Mouse (Mus musculus): ENCODE data around the gene Hoxd3. TPM values are rescaled to one million over a fixed set of nuclear protein-coding genes. Genes with fewer than 3 reads are reported as not detected.

Gene Hoxd3
- polyA plus RNA-seq, 1 experiment from 2014 or later: 0.21 TPM

GRCm38 (mm10) chr2:74705467-74706089, 6.1 kb upstream of the Hoxd3 start:
- WGBS: under 1% methylated on average over 52 of the region's 85 CpGs
- H3K27ac ChIP-seq: no peak overlapping the region
- peak overlapping the region; percentile 28 for H3K4me3 ChIP-seq
- no peak for ATAC-seq (replicated peaks)
- peak overlapping the region; percentile 46 for H3K4me2 ChIP-seq
- H3K9ac ChIP-seq: no peak overlapping the region
- no peaks in the 10 kb centered on the region for H3K36me3 ChIP-seq (replicated peaks)
- H3K9me3 ChIP-seq: no peaks in the 10 kb centered on the region
- peaks cover 11% of the 10 kb centered on the region for H3K4me1 ChIP-seq
- peaks cover 88% of the 10 kb centered on the region for H3K27me3 ChIP-seq (replicated peaks)

DNA sequence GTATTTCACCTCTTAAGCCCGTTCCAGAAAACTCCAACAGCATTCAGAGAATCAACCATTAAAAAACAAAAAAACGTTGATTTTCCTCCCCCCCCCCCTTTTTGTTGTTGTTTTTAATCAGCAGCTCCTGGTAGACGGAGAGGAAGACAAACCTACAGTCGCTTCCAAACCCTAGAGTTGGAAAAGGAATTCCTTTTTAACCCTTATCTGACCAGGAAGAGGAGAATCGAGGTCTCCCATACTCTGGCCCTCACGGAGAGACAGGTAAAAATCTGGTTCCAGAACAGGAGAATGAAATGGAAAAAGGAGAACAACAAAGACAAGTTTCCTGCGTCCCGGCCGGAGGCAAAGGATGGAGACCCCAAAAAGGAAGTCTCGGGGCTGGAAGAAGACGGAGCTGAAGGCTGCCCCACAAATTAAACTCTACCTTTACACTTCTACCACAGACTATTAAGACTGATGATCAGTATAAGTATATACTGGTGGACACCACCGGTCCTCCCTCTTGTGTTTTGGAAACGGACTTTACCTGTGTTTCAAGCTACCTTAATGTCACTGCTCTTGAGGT, 5.2 kb upstream of the Hoxd3 start:
- peaks cover 11% of the 10 kb centered on the region for H3K4me1 ChIP-seq
- H3K4me2 ChIP-seq: no peak overlapping the region
- no peaks in the 10 kb centered on the region for H3K36me3 ChIP-seq (replicated peaks)
- H3K27ac ChIP-seq: no peak overlapping the region
- H3K27me3 ChIP-seq (replicated peaks): peaks cover 86% of the 10 kb centered on the region
- no peak for ATAC-seq (replicated peaks)
- no peaks in the 10 kb centered on the region for H3K9me3 ChIP-seq
- no peak overlapping the region for H3K9ac ChIP-seq
- WGBS: 3% methylated on average over 13 of the region's 13 CpGs
- no peak overlapping the region for H3K4me3 ChIP-seq

DNA sequence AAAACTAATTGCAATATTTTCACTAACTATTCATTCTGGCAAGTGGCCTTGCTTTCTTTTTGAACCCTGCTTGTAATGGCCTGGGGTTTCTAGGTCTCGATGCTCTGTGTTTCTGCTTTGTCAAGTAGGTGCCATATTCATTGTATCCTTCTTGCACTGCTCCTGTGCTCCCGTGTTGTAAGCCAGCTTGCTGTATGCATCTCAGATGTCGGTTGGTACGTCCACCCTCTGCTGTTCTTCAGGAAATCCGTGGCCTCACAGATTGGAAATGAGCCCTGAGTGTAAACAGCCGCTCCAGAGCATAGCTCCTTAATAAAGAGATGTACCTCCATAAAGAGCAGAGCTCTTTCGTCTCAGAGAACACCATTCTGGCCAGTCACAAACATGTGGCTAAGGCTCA, 4.1 kb upstream of the Hoxd3 start:
- H3K27me3 ChIP-seq (replicated peaks): peaks cover 89% of the 10 kb centered on the region
- no peak overlapping the region for H3K9ac ChIP-seq
- 5% methylated on average over 7 of the region's 7 CpGs for WGBS
- no peak overlapping the region for H3K27ac ChIP-seq
- H3K9me3 ChIP-seq: no peaks in the 10 kb centered on the region
- H3K4me1 ChIP-seq: peaks cover 17% of the 10 kb centered on the region
- H3K4me2 ChIP-seq: no peak overlapping the region
- H3K36me3 ChIP-seq (replicated peaks): no peaks in the 10 kb centered on the region
- no peak overlapping the region for H3K4me3 ChIP-seq
- ATAC-seq (replicated peaks): no peak

DNA sequence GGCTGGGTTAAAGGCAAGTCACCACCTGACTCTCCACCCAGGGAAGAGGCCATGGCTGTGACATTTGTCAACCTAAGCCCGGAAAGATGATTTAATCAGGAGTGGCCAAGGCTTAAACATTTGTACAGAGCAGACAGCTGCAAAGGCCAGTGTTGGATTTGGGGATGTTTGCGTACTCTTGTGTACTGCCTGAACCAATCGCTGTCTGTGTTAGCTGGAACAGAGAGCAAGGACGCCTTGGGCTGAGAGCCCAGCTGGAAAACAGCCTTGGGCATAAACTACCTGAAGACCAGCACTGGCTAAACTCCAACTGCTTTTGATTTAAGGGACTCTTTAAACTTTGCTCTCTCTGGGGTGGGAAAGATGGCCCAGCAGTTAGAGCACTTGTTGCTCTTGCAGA, 3.1 kb upstream of the Hoxd3 start:
- Histone ChIP-seq H3K4me2 (no peak overlapping the region), H3K27me3 (replicated peaks) (peaks cover 92% of the 10 kb centered on the region), H3K27ac (no peak overlapping the region), H3K4me1 (peaks cover 17% of the 10 kb centered on the region), H3K9ac (no peak overlapping the region), H3K4me3 (no peak overlapping the region), H3K36me3 (replicated peaks) (no peaks in the 10 kb centered on the region), H3K9me3 (no peaks in the 10 kb centered on the region)
- ATAC-seq (replicated peaks): no peak
- 5% methylated on average over 4 of the region's 4 CpGs for WGBS

GRCm38 (mm10) chr2:74709465-74710419, 2.0 kb upstream of the Hoxd3 start:
- no peak for ATAC-seq (replicated peaks)
- H3K27me3 ChIP-seq (replicated peaks): peaks cover 92% of the 10 kb centered on the region
- no peak overlapping the region for H3K27ac ChIP-seq
- no peak overlapping the region for H3K4me2 ChIP-seq
- peaks cover 17% of the 10 kb centered on the region for H3K4me1 ChIP-seq
- H3K4me3 ChIP-seq: no peak overlapping the region
- no peaks in the 10 kb centered on the region for H3K36me3 ChIP-seq (replicated peaks)
- WGBS: 6% methylated on average over 5 of the region's 5 CpGs
- H3K9me3 ChIP-seq: no peaks in the 10 kb centered on the region
- no peak overlapping the region for H3K9ac ChIP-seq

- under 1% methylated on average over 16 of the region's 16 CpGs for WGBS
- H3K4me2 ChIP-seq: no peak overlapping the region
- no peak for ATAC-seq (replicated peaks)
- H3K27me3 ChIP-seq (replicated peaks): peaks cover 95% of the 10 kb centered on the region
- H3K9me3 ChIP-seq: no peaks in the 10 kb centered on the region
- no peak overlapping the region for H3K4me3 ChIP-seq
- no peaks in the 10 kb centered on the region for H3K36me3 ChIP-seq (replicated peaks)
- peaks cover 6% of the 10 kb centered on the region for H3K4me1 ChIP-seq
- H3K9ac ChIP-seq: no peak overlapping the region
- no peak overlapping the region for H3K27ac ChIP-seq
These were observed 691 bp upstream of the Hoxd3 start for GRCm38 (mm10) chr2:74710929-74711543.

DNA sequence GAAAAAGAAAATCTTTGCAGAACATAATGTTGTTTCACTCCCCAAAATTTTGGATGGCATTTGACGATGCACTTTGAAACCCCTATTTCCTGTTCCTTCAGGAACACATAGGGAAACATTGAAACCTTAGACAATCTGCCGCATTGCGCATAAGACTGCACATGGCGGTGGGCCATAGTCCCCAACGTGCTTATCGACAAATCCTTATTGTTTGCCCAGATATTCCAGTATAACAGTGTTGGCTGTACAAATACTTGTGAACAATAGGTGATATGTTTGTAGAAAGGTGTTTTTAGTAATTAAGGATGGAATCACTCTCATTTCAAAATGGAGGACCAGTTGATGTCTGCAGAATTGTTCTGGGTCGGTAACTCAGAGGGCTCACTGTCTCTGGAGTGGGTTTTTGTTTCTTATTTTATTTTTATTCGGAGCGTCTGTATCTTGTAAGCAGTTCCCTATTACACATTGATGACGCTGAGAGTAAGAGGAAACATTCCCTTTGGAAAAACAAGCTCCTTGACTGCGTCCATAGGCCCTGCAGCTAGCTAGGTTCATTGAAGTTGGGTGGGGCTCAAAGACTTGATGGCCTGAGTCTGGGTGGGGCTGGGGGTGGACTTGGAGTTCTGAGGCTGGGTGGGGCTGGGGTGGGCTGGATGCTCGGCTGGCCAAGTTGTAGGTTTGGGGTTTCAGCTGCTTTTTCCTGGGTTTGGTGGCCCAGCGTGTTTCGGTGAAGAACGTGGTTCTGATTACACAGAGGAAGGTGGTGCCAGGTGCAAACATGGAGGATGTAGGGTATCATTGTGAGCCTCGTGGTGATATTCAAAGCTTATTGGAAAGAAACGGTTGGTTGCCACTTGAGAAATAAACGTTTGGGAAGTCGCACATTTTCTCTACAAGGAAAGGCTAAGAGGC, 1.8 kb downstream of the Hoxd3 start:
- H3K4me1 ChIP-seq: peaks cover 6% of the 10 kb centered on the region
- no peak overlapping the region for H3K9ac ChIP-seq
- H3K4me3 ChIP-seq: no peak overlapping the region
- no peaks in the 10 kb centered on the region for H3K36me3 ChIP-seq (replicated peaks)
- no peaks in the 10 kb centered on the region for H3K9me3 ChIP-seq
- H3K4me2 ChIP-seq: no peak overlapping the region
- H3K27ac ChIP-seq: no peak overlapping the region
- peaks cover 96% of the 10 kb centered on the region for H3K27me3 ChIP-seq (replicated peaks)
- 4% methylated on average over 19 of the region's 19 CpGs for WGBS
- ATAC-seq (replicated peaks): no peak

- no peak overlapping the region for H3K4me2 ChIP-seq
These were observed 2.5 kb downstream of the Hoxd3 start for GRCm38 (mm10) chr2:74714156-74714789.

GRCm38 (mm10) chr2:74714881-74715280, 3.2 kb downstream of the Hoxd3 start:
- H3K27me3 ChIP-seq (replicated peaks): peaks cover 96% of the 10 kb centered on the region
- no peak overlapping the region for H3K4me2 ChIP-seq
- no peaks in the 10 kb centered on the region for H3K9me3 ChIP-seq
- WGBS: under 1% methylated on average over 14 of the region's 14 CpGs
- ATAC-seq (replicated peaks): no peak
- peaks cover 6% of the 10 kb centered on the region for H3K4me1 ChIP-seq
- H3K9ac ChIP-seq: no peak overlapping the region
- H3K4me3 ChIP-seq: no peak overlapping the region
- no peak overlapping the region for H3K27ac ChIP-seq
- H3K36me3 ChIP-seq (replicated peaks): no peaks in the 10 kb centered on the region

More at GRCm38 (mm10) chr2:74714156-74714789, 2.5 kb downstream of the Hoxd3 start:
- Histone ChIP-seq H3K36me3 (replicated peaks) (no peaks in the 10 kb centered on the region), H3K27me3 (replicated peaks) (peaks cover 96% of the 10 kb centered on the region), H3K4me1 (peaks cover 6% of the 10 kb centered on the region), H3K9me3 (no peaks in the 10 kb centered on the region), H3K9ac (no peak overlapping the region), H3K27ac (no peak overlapping the region), H3K4me3 (no peak overlapping the region)
- 2% methylated on average over 18 of the region's 18 CpGs for WGBS
- ATAC-seq (replicated peaks): no peak

DNA sequence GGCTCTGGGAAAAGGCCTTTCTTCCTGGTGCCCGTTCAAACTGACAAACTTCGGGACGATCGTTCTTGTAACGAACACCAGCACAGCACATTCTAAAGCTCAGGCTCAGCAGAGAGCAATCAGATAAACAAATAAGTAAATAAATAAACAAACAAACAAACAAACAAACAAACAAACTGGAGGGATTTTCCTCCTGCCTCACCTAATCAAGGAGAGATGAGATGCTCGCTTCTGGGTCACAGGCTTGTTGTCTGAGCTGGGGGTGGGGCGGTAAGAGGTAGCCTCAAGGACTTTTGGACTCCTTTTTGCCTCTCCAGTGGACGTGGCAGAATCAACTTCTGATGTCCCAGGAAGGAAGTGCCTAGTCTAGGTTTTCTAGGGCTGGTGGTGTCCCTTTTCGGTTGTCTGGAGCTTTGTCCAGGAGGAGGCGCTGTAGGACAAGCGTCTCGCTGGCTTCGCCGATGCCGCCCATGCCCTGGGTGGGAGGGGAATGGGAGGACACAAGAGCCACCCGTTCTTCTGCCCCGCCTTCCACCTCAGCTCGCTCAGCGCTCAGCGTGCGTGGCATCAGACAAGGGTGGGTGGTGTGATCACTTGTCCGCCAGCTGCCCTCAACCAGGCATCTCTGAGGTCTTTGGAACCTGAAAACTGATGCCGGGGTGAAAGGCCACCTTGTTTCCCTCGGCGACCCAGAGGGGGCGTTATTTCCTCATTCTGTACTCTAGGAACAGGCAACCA, 3.9 kb downstream of the Hoxd3 start:
- peaks cover 96% of the 10 kb centered on the region for H3K27me3 ChIP-seq (replicated peaks)
- H3K9me3 ChIP-seq: no peaks in the 10 kb centered on the region
- no peaks in the 10 kb centered on the region for H3K36me3 ChIP-seq (replicated peaks)
- H3K4me1 ChIP-seq: peaks cover 6% of the 10 kb centered on the region
- H3K9ac ChIP-seq: no peak overlapping the region
- 2% methylated on average over 26 of the region's 26 CpGs for WGBS
- ATAC-seq (replicated peaks): no peak; the same call in 1 of the 2 replicates
- H3K4me2 ChIP-seq: peak overlapping the region; percentile 39
- H3K27ac ChIP-seq: no peak overlapping the region
- no peak overlapping the region for H3K4me3 ChIP-seq
